Mouse (Mus musculus): Measurements from ENCODE around the gene Actn4.

DNA sequence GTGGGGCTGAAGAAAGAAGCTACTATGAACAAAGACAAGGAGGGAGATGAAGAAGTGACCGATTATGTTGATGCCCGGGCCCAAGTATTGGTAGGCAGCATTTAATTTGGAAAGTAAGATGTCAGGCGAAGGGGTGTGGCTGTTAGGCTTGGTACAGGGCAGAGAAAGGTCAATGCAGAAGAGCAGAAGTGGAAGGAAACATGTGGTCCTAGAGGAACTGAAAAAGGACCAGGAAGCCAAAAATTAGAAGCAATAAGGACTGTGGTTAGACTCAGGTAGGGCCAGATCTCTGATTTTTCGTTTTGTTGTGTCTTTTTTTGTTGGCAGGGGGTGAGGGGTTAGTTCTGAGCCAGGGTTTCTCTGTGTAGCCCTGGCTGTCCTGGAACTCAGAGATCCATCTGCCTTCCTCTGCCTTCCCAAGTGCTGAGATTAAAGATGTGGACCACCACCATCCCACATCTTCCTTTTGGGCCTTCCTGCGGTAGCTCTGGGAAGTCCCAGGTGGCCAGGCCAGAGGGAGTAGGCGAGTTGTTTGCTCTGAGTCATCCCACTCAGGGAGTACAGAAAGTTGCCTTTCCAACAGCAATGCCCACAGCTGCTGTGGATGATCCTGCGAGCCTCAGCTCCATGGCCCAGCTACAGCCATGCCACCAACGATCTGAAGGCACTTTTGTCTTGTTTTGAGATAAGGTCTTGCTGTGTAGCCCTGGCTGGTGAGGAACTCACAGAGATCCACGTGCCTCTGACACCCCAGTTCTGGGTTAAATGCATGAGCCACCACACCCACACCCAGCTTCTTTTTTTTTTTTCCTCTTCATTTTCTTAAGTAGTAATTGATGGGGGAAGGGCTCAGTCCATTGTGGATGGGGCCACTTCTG is 45.3 kb upstream of the Actn4 start:
- no peak for TF ChIP-seq CTCF (IDR thresholded peaks at IDR 0.05; ENCODE audit: low read depth)
- TF ChIP-seq EP300 (IDR thresholded peaks at IDR 0.05; ENCODE audit: low read depth) = no peak

Measured in heart, postnatal 0 days (tissue).